Mouse (Mus musculus) layer of hippocampus, postnatal 36 days (tissue): ENCODE results near the gene Nlgn3. TPM values are rescaled to one million over a fixed set of nuclear protein-coding genes. Genes with fewer than 3 reads are reported as not detected.
"Not testable (repeated sequence)": the region's sequence is repeated elsewhere in the genome, so short reads cannot be mapped to it uniquely, and the experiment has no call there.

Experiments used
- DNase-seq, 2 experiments: peaks; one replicate each; pipeline ENCODE4 v3.0.0; 2022
- total RNA-seq, 2 experiments: library from RNA; stranded (reverse); gene quantifications; 2 replicates each; pipeline ENCODE4 v1.2.3; 2021

Nlgn3 gene
- total RNA-seq, 2 experiments from 2014 or later = 186 to 189 TPM

- no peak for DNase-seq
Observed at GRCm38 (mm10) chrX:101300427-101301030, 1.6 kb downstream of the Nlgn3 start.

GRCm38 (mm10) chrX:101301654-101302053 lies 2.7 kb downstream of the Nlgn3 start:
- DNase-seq = no peak

GRCm38 (mm10) chrX:101304646-101305045 lies 5.7 kb downstream of the Nlgn3 start:
- DNase-seq = no peak

GRCm38 (mm10) chrX:101309299-101309698 lies 10.3 kb downstream of the Nlgn3 start:
- no peak for DNase-seq

- peak; percentile 75 to 80 for DNase-seq
Observed at GRCm38 (mm10) chrX:101313625-101314359, 14.8 kb downstream of the Nlgn3 start.

- no peak for DNase-seq
Observed at GRCm38 (mm10) chrX:101319775-101320174, 20.8 kb downstream of the Nlgn3 start.

GRCm38 (mm10) chrX:101325989-101326899 lies 27.3 kb downstream of the Nlgn3 start:
- no peak for DNase-seq

- peak; percentile 43 to 53 for DNase-seq
Observed at GRCm38 (mm10) chrX:101329372-101330028, 30.5 kb downstream of the Nlgn3 start.

GRCm38 (mm10) chrX:101332031-101332374 lies 33.0 kb downstream of the Nlgn3 start:
- no peak for DNase-seq

GRCm38 (mm10) chrX:101332375-101333211 lies 33.6 kb downstream of the Nlgn3 start:
- peak; percentile 80 to 83 for DNase-seq

- DNase-seq = no peak
Observed at GRCm38 (mm10) chrX:101334606-101335005, 35.6 kb downstream of the Nlgn3 start.

GRCm38 (mm10) chrX:101338666-101339065 lies 39.7 kb downstream of the Nlgn3 start:
- DNase-seq = no peak

GRCm38 (mm10) chrX:101342837-101343236 lies 43.9 kb downstream of the Nlgn3 start:
- not testable (repeated sequence) for DNase-seq

GRCm38 (mm10) chrX:101345456-101345855 lies 46.5 kb downstream of the Nlgn3 start:
- no peak for DNase-seq

GRCm38 (mm10) chrX:101346475-101346874 lies 47.5 kb downstream of the Nlgn3 start:
- DNase-seq = no peak

GRCm38 (mm10) chrX:101351188-101351587 lies 52.2 kb downstream of the Nlgn3 start:
- no peak for DNase-seq

GRCm38 (mm10) chrX:101358902-101359301 lies 59.9 kb downstream of the Nlgn3 start:
- not testable (repeated sequence) for DNase-seq

GRCm38 (mm10) chrX:101369001-101369400 lies 70.0 kb downstream of the Nlgn3 start:
- DNase-seq = no peak

- DNase-seq = no peak
Observed at GRCm38 (mm10) chrX:101370573-101370972, 71.6 kb downstream of the Nlgn3 start.

- no peak for DNase-seq
Observed at GRCm38 (mm10) chrX:101372946-101373345, 74.0 kb downstream of the Nlgn3 start.
